Mouse (Mus musculus) cerebellum, adult 2 months (tissue): ENCODE data around the gene D130052B06Rik. TPM values are rescaled to one million over a fixed set of nuclear protein-coding genes. Genes with fewer than 3 reads are reported as not detected.

Experiments used
- DNase-seq, 2 experiments: peaks; one replicate each; pipeline ENCODE4 v3.0.0; 2021
- H3K27ac ChIP-seq: fragments of 200-500 bp; 2 replicates; pipeline ENCODE4 v1.5.1; 2012; ENCODE audit warnings: low read length, control low read depth, inconsistent platforms; ENCODE audit not compliant: insufficient read depth
- H3K27me3 ChIP-seq: fragments of 200-500 bp; 2 replicates; pipeline ENCODE4 v1.6.1; 2012; ENCODE audit warnings: inconsistent platforms, mild to moderate bottlenecking, low read length, moderate library complexity; ENCODE audit not compliant: control insufficient read depth, insufficient read depth
- H3K4me1 ChIP-seq: fragments of 200-500 bp; 2 replicates; pipeline ENCODE4 v1.6.1; 2011; ENCODE audit warnings: low read length; ENCODE audit not compliant: control insufficient read depth, insufficient read depth
- H3K4me3 ChIP-seq: fragments of 200-500 bp; replicated peaks from 2 replicates; pipeline ENCODE3; 2011; ENCODE audit warnings: mild to moderate bottlenecking, low read depth, low read length, control low read depth; ENCODE audit not compliant: insufficient read depth
- CTCF ChIP-seq: fragments of 200-500 bp; IDR thresholded peaks from 2 replicates; pipeline ENCODE4 v1.5.1; 2011; ENCODE audit warnings: low read depth, mild to moderate bottlenecking, control low read depth, low read length, moderate library complexity, borderline replicate concordance; ENCODE audit not compliant: insufficient read depth
- POLR2A ChIP-seq: fragments of 200-500 bp; IDR thresholded peaks from 2 replicates; pipeline ENCODE4 v1.6.1; 2011; ENCODE audit warnings: low read length, control low read depth, borderline replicate concordance; ENCODE audit not compliant: insufficient read depth
- WGBS: fragments of 180-500 bp; shearing (Covaris S2); methylation state at CpG from one replicate; pipeline ENCODE4 v1.1.7; 2018; 5-methylcytosine and 5-hydroxymethylcytosine counted together
- polyA plus RNA-seq: library from polyadenylated mRNA; depleted of rRNA; stranded (reverse); fragments of >200 nt; gene quantifications from 2 replicates; pipeline ENCODE4 v1.2.3, GENCODE M21; 2012; rRNA removed

The D130052B06Rik gene
- polyA plus RNA-seq, 1 experiment = not detected

DNA sequence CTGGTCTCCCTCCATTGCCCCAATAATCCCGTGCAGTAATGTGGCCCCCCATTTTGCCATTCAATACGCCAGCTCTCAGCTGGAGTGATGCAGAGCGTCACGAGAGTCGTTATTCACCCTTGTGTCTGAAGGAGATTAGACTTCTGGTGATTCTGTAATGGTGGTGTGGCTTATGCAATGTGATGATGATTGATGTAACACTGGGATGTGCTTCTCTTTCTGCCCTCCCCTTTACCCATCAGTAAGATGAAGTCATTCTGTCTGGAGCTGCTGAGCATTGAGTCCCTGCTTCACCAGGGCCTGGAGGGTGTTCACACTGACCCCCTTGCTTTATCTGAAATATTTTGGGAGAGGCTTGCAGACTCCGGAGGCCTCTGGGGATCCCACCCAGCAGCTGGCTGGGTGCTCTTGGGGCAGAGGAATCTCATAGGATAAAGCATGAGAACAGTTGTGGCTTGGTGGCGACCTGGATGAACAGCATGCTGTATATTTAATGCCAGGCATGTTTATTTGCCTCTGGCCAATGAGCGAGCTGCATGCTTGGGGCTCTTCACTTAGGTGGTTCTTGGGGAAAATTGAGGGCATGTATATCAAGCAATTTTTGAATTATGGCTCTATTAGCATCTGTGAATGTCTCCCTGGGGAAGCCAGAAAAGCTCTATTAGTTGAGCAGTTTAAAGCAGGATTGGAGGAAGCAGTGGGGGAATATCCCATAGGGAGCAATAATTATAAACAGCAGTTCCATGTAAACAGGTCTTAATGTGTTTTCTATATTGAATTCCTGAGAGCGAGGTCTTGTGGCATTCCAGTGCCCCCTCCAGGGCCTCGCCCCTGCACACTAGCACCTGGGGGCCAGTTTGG, 71.2 kb downstream of the D130052B06Rik start:
- DNase-seq = no peak
- TF ChIP-seq CTCF (no peak), POLR2A (no peak)
- no peak overlapping the region for H3K27ac ChIP-seq
- H3K4me3 ChIP-seq = no peak overlapping the region
- WGBS = 77% methylated on average over 10 of the region's 10 CpGs
- H3K27me3 ChIP-seq = no peaks in the 10 kb centered on the region
- no peaks in the 10 kb centered on the region for H3K4me1 ChIP-seq

Other genes starting within 250 kb of the D130052B06Rik start
- gene Ranbp17, start 85.6 kb upstream of the D130052B06Rik start, polyA plus RNA-seq = 6.3 and 6.5 TPM in 2 replicates
- 0.05 TPM in 1 of 2 replicates, not detected in the other for gene Gabrp, start 20.3 kb upstream of the D130052B06Rik start, polyA plus RNA-seq